Mouse (Mus musculus): ENCODE results near the gene Prune1. TPM values are rescaled to one million over a fixed set of nuclear protein-coding genes. Genes with fewer than 3 reads are reported as not detected.

Prune1 gene
- 31.5 and 38.0 TPM in 2 replicates for polyA plus RNA-seq (2012; rRNA removed)
- 21.8 and 24.0 TPM in 2 replicates for polyA plus RNA-seq (2014; fragmentation: Nextera tagmentation; extraction: Ambion mirVana)

DNA sequence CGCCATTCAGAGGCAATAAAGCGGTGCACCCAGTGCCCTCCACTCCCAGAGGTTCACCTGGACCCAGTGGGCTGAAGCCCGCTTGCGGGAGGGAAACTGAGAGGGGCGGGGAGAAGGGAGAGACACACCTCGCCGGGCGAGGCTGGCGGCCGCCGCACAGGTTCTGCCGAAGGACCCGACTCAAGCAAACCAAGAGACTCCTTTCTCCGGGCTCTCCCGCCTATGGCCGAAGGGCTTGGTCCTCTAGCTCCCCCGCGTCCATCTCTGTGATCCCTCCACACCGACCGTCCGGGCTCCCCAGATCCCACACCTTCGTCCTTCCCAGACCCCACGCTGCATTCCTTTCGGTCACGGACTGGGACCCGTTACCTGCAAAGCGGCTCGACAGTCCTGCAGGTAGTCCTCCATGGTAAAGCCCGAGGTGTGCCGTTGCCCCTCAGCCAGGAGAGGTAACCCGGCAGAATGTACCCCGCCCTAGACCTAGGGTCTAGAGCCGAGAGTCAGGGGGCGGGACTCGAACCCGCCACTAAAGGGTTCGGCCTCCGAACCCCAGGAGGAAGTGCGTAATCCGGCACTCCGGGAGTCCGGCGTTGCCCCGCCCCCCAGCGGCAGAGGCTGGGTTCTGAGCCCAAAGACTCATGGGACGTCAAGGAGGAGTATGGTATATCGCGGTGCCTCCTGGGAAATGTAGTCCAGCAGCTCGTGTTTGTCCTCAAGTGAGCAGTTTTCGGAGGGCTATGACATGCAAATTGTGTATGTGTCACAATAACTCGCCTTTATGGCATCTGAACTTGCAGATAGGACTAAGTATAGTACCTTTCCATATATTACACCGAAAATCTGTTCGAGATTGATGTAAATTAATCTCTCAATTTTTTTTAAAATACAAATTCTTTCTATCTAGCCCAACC lies at the start of gene Prune1, which contains the start of gene Mindy1:
Prune1 (minus strand) TSS at position 861 of the 911 bp plus-strand sequence.
Mindy1 (plus strand) TSS at position 130 of the 911 bp plus-strand sequence.
- under 1% methylated on average over 49 of the region's 53 CpGs for WGBS
- ATAC-seq (ENCODE audit: low FRiP score, low read depth) (peak; percentile 91), DNase-seq (ENCODE audit: low spot score) (peak; percentile 99)
- Histone ChIP-seq H3K27ac (replicated peaks; ENCODE audit: low read depth, low read length) (peak within 1 kb of the TSS; percentile 92), H3K4me3 (replicated peaks; ENCODE audit: low read length) (peak within 1 kb of the TSS; percentile 77), H3K9me3 (ENCODE audit: control insufficient read depth, low read length) (no peaks in the 10 kb centered on the region), H3K9ac (ENCODE audit: low read depth, low read length, severe bottlenecking) (peak within 1 kb of the TSS; percentile 78), H3K36me3 (ENCODE audit: control insufficient read depth, insufficient read depth, low read length) (no peaks in the 10 kb centered on the region), H3K4me1 (ENCODE audit: control insufficient read depth, insufficient read depth, low read length) (peaks cover 13% of the 10 kb centered on the region), H3K4me2 (replicated peaks; ENCODE audit: low read depth, low read length, severe bottlenecking) (peak within 1 kb of the TSS; percentile 68), H3K27me3 (ENCODE audit: control insufficient read depth, insufficient read depth, low read length) (no peaks in the 10 kb centered on the region)
- no peak for TF ChIP-seq POLR2A (IDR thresholded peaks at IDR 0.05; ENCODE audit: borderline replicate concordance, extremely low read depth, insufficient read depth, insufficient read length)

DNA sequence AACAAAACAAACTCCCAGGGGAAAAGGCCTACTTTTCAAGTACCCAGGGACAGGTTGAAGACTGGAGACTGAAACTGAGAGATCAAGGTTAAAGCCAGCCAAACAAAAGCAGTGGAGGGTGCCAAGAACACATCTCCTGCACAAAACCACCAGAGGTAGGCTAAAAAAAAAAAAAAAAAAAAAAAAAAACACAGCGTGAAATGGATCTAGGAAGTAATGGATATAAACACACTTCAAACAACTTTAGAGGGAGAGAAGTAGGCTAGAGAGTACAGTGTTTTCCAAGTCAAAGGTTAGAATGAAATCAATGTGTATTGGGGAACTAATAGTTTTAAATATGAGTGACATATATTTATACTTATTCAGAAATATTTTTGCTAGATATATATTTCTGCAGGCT lies 49.7 kb upstream of the Prune1 start:
- 90% methylated on average over 1 of the region's 1 CpGs for WGBS
- ATAC-seq (ENCODE audit: low FRiP score, low read depth) (no peak), DNase-seq (ENCODE audit: low spot score) (no peak)
- Histone ChIP-seq H3K4me1 (ENCODE audit: control insufficient read depth, insufficient read depth, low read length) (no peaks in the 10 kb centered on the region), H3K4me2 (replicated peaks; ENCODE audit: low read depth, low read length, severe bottlenecking) (no peak overlapping the region), H3K9ac (ENCODE audit: low read depth, low read length, severe bottlenecking) (no peak overlapping the region), H3K27me3 (ENCODE audit: control insufficient read depth, insufficient read depth, low read length) (no peaks in the 10 kb centered on the region), H3K36me3 (ENCODE audit: control insufficient read depth, insufficient read depth, low read length) (peaks cover 88% of the 10 kb centered on the region), H3K27ac (replicated peaks; ENCODE audit: low read depth, low read length) (no peak overlapping the region), H3K4me3 (replicated peaks; ENCODE audit: low read length) (no peak overlapping the region), H3K9me3 (ENCODE audit: control insufficient read depth, low read length) (no peaks in the 10 kb centered on the region)
- no peak for TF ChIP-seq POLR2A (IDR thresholded peaks at IDR 0.05; ENCODE audit: borderline replicate concordance, extremely low read depth, insufficient read depth, insufficient read length)

DNA sequence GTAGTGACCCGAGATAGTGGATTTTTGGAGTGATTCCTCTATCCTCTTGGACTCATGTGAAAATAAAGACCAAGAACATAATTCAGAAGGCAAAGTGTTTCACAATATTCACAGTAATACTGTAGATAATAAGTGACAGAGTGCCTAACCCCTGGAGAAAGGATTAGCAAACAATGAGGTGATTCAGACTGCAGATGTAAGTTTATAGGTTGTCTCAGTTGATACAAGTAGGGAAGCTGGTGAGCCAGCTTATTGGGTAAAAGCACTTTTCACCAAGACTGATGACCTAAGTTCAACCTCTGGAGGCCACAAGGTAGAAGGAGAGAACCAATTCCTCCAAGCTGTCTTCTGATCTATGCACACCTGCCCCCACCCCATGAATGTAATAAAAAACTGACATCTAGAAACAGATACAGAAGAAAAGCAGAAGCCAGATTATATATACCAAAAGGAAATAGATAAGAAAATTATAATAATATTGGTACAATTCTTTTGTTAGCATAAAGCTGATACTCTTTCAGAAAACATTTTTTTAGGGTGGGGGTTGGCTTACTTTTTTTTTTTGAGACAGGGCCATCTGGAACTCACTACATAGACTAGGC lies 47.0 kb upstream of the Prune1 start:
- Histone ChIP-seq H3K9ac (ENCODE audit: low read depth, low read length, severe bottlenecking) (no peak overlapping the region), H3K4me3 (replicated peaks; ENCODE audit: low read length) (no peak overlapping the region), H3K4me1 (ENCODE audit: control insufficient read depth, insufficient read depth, low read length) (no peaks in the 10 kb centered on the region), H3K9me3 (ENCODE audit: control insufficient read depth, low read length) (no peaks in the 10 kb centered on the region), H3K27ac (replicated peaks; ENCODE audit: low read depth, low read length) (no peak overlapping the region), H3K36me3 (ENCODE audit: control insufficient read depth, insufficient read depth, low read length) (peaks cover 89% of the 10 kb centered on the region), H3K27me3 (ENCODE audit: control insufficient read depth, insufficient read depth, low read length) (no peaks in the 10 kb centered on the region), H3K4me2 (replicated peaks; ENCODE audit: low read depth, low read length, severe bottlenecking) (no peak overlapping the region)
- 93% methylated on average over 1 of the region's 1 CpGs for WGBS
- ATAC-seq (ENCODE audit: low FRiP score, low read depth) (no peak), DNase-seq (ENCODE audit: low spot score) (no peak)
- TF ChIP-seq POLR2A (IDR thresholded peaks at IDR 0.05; ENCODE audit: borderline replicate concordance, extremely low read depth, insufficient read depth, insufficient read length): no peak

DNA sequence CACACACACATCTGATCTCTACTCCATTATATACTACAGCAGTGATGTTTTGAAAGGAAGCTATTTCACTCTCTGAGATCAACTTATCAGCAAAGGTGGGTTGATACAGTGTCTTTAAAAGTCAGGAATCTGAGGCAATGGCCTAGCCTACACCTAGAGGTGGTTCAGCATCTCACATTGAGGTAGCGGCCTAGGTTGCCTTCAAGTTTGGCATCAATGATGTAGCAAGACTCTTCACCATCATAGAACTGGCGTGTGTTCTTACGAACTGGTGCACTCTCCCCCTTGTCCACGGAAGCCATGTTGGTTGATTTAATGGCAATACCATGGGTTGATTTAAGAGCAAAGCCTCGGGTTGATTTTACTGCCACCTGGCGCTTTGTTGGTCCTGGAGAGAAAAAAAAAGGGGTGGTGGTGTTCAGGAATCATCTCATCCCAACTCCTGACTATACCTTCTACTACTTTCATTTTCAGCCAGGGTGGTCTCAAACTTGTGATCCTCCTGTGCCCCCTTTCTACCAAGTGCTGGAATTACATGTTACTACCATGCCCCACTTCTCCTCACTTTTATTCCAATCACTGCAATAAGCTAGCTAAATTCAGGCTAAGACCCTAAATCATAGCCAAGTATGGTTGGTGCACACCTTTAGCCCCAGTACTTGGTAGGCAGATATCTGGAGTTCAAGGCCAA lies 42.7 kb upstream of the Prune1 start:
- Histone ChIP-seq H3K4me1 (ENCODE audit: control insufficient read depth, insufficient read depth, low read length) (no peaks in the 10 kb centered on the region), H3K4me2 (replicated peaks; ENCODE audit: low read depth, low read length, severe bottlenecking) (no peak overlapping the region), H3K4me3 (replicated peaks; ENCODE audit: low read length) (no peak overlapping the region), H3K9ac (ENCODE audit: low read depth, low read length, severe bottlenecking) (no peak overlapping the region), H3K27ac (replicated peaks; ENCODE audit: low read depth, low read length) (no peak overlapping the region), H3K27me3 (ENCODE audit: control insufficient read depth, insufficient read depth, low read length) (no peaks in the 10 kb centered on the region), H3K9me3 (ENCODE audit: control insufficient read depth, low read length) (no peaks in the 10 kb centered on the region), H3K36me3 (ENCODE audit: control insufficient read depth, insufficient read depth, low read length) (peaks cover 99% of the 10 kb centered on the region)
- no peak for TF ChIP-seq POLR2A (IDR thresholded peaks at IDR 0.05; ENCODE audit: borderline replicate concordance, extremely low read depth, insufficient read depth, insufficient read length)
- ATAC-seq (ENCODE audit: low FRiP score, low read depth) (no peak), DNase-seq (ENCODE audit: low spot score) (no peak)
- 91% methylated on average over 6 of the region's 6 CpGs for WGBS

GRCm38 (mm10) chr3:95323429-95323828 lies 41.6 kb upstream of the Prune1 start:
- H3K4me1 ChIP-seq (ENCODE audit: control insufficient read depth, insufficient read depth, low read length): peaks cover 4% of the 10 kb centered on the region; the same call in 1 of the 2 replicates
- no peak for ATAC-seq (ENCODE audit: low FRiP score, low read depth)
- H3K4me3 ChIP-seq (replicated peaks; ENCODE audit: low read length): no peak overlapping the region
- peaks cover 92% of the 10 kb centered on the region for H3K36me3 ChIP-seq (ENCODE audit: control insufficient read depth, insufficient read depth, low read length)
- no peak overlapping the region for H3K27ac ChIP-seq (replicated peaks; ENCODE audit: low read depth, low read length)
- 91% methylated on average over 3 of the region's 3 CpGs for WGBS
- no peak overlapping the region for H3K4me2 ChIP-seq (replicated peaks; ENCODE audit: low read depth, low read length, severe bottlenecking)
- no peak for DNase-seq (ENCODE audit: low spot score)
- TF ChIP-seq POLR2A (IDR thresholded peaks at IDR 0.05; ENCODE audit: borderline replicate concordance, extremely low read depth, insufficient read depth, insufficient read length): no peak
- no peaks in the 10 kb centered on the region for H3K27me3 ChIP-seq (ENCODE audit: control insufficient read depth, insufficient read depth, low read length)
- no peak overlapping the region for H3K9ac ChIP-seq (ENCODE audit: low read depth, low read length, severe bottlenecking)
- H3K9me3 ChIP-seq (ENCODE audit: control insufficient read depth, low read length): no peaks in the 10 kb centered on the region

Data from limb, embryonic 14.5 days (tissue).